In genomic region chr11:26996292-26997099, GRCm38 (mm10) we compare ENCODE assay signal across 9 mouse cellular contexts.
A peak's percentile ranks its signal among the peaks of the same experiment; 100 is the strongest.
DNase-seq lines count a peak whose midpoint lies in the region; ATAC-seq and TF ChIP-seq lines count a peak whose summit lies in the region.
"Had no signal": no experiment of that assay in that cellular context is flagged by ENCODE, and none has a peak within 500 bp of the region (broad histone marks: within the 10 kb centered on the region; RNA-seq: fewer than 3 reads in every experiment).

No protein-coding gene starts in this region.

- 16% methylated on average over 3 of the region's 3 CpGs for WGBS in liver, embryonic 14.5 days (ENCODE audit: insufficient replicate concordance)
- 34% methylated on average over 3 of the region's 3 CpGs for WGBS in forebrain, embryonic 10.5 days
- WGBS in midbrain, embryonic 15.5 days: 22% methylated on average over 3 of the region's 3 CpGs
- WGBS in heart, embryonic 11.5 days (ENCODE audit: insufficient replicate concordance): 23% methylated on average over 3 of the region's 3 CpGs

- no peaks in the 10 kb centered on the region for H3K27me3 ChIP-seq in liver, embryonic 14.5 days (ENCODE audit: control insufficient read depth, insufficient read depth, low read length)
- no peaks in the 10 kb centered on the region for H3K27me3 ChIP-seq in forebrain, embryonic 10.5 days (ENCODE audit: poor library complexity, severe bottlenecking)
- H3K27me3 ChIP-seq in midbrain, embryonic 15.5 days (replicated peaks): no peaks in the 10 kb centered on the region
- H3K27me3 ChIP-seq in heart, embryonic 11.5 days (ENCODE audit: control insufficient read depth, insufficient read depth, low read length): no peaks in the 10 kb centered on the region
- H3K27me3 ChIP-seq: stomach, embryonic 15.5 days had no signal

- H3K9me3 ChIP-seq in liver, embryonic 14.5 days (ENCODE audit: control insufficient read depth, low read length): no peaks in the 10 kb centered on the region
- H3K9me3 ChIP-seq in forebrain, embryonic 10.5 days: no peaks in the 10 kb centered on the region
- H3K9me3 ChIP-seq in midbrain, embryonic 15.5 days: no peaks in the 10 kb centered on the region
- H3K9me3 ChIP-seq in heart, embryonic 11.5 days (replicated peaks; ENCODE audit: control insufficient read depth, low read length): no peaks in the 10 kb centered on the region
- H3K9me3 ChIP-seq: stomach, embryonic 15.5 days had no signal

- H3K4me1 ChIP-seq in liver, embryonic 14.5 days (replicated peaks; ENCODE audit: control insufficient read depth in 2 of 2, insufficient read depth in 2 of 2, low read length in 1 of 2): no peaks in the 10 kb centered on the region
- H3K4me1 ChIP-seq in forebrain, embryonic 10.5 days: no peaks in the 10 kb centered on the region
- H3K4me1 ChIP-seq in midbrain, embryonic 15.5 days: no peaks in the 10 kb centered on the region
- no peaks in the 10 kb centered on the region for H3K4me1 ChIP-seq in heart, embryonic 11.5 days (ENCODE audit: control insufficient read depth, insufficient read depth, low read length)
- H3K4me1 ChIP-seq: stomach, embryonic 15.5 days had no signal

- H3K36me3 ChIP-seq in liver, embryonic 14.5 days (replicated peaks; ENCODE audit: control insufficient read depth, insufficient read depth, low read depth): no peaks in the 10 kb centered on the region
- no peaks in the 10 kb centered on the region for H3K36me3 ChIP-seq in forebrain, embryonic 10.5 days (replicated peaks)
- H3K36me3 ChIP-seq in midbrain, embryonic 15.5 days (replicated peaks): no peaks in the 10 kb centered on the region
- H3K36me3 ChIP-seq in heart, embryonic 11.5 days (ENCODE audit: control insufficient read depth, insufficient read depth, low read length): no peaks in the 10 kb centered on the region
- H3K36me3 ChIP-seq: stomach, embryonic 15.5 days had no signal

- no peak overlapping the region for H3K9ac ChIP-seq in liver, embryonic 14.5 days (replicated peaks)
- no peak overlapping the region for H3K9ac ChIP-seq in midbrain, embryonic 15.5 days
- no peak overlapping the region for H3K9ac ChIP-seq in heart, embryonic 11.5 days (ENCODE audit: low read depth, low read length)
- H3K9ac ChIP-seq: stomach, embryonic 15.5 days had no signal

- no peak for TF ChIP-seq EP300 in liver, embryonic 14.5 days (IDR thresholded peaks at IDR 0.05; ENCODE audit: low read depth)

- no peak for DNase-seq in liver, embryonic 14.5 days (ENCODE audit: low read depth in 3 of 3, low spot score in 3 of 3)
- no peak for DNase-seq in liver
- peak; percentile 16 for DNase-seq in forebrain, embryonic 10.5 days (ENCODE audit: extremely low spot score, low spot score)
- peak; percentile 33 for DNase-seq in layer of hippocampus, adult 9-11 months
- no peak for DNase-seq in spleen, postnatal 14 days (ENCODE audit: low spot score in 2 of 2)
- no peak for DNase-seq in gastrocnemius, adult 18-20 months (ENCODE audit: low spot score)

- H3K27ac ChIP-seq in liver, embryonic 14.5 days: no peak overlapping the region
- H3K27ac ChIP-seq in forebrain, embryonic 10.5 days: no peak overlapping the region
- H3K27ac ChIP-seq in midbrain, embryonic 15.5 days: no peak overlapping the region
- no peak overlapping the region for H3K27ac ChIP-seq in heart, embryonic 11.5 days (ENCODE audit: low read depth, low read length)
- H3K27ac ChIP-seq: stomach, embryonic 15.5 days had no signal

- peak; percentile 21; the same call in 1 of the 2 replicates for TF ChIP-seq CTCF in liver, embryonic 14.5 days (IDR thresholded peaks at IDR 0.05; ENCODE audit: low read depth)

- no peak overlapping the region for H3K4me3 ChIP-seq in liver, embryonic 14.5 days (ENCODE audit: insufficient read depth in 1 of 2, low read depth in 2 of 2, low read length in 2 of 2)
- no peak overlapping the region for H3K4me3 ChIP-seq in forebrain, embryonic 10.5 days
- H3K4me3 ChIP-seq in midbrain, embryonic 15.5 days: no peak overlapping the region
- no peak overlapping the region for H3K4me3 ChIP-seq in heart, embryonic 11.5 days (ENCODE audit: low read depth, low read length)
- H3K4me3 ChIP-seq: stomach, embryonic 15.5 days had no signal

- no peak for ATAC-seq in liver, embryonic 14.5 days (ENCODE audit: insufficient read depth)
- ATAC-seq in midbrain, embryonic 15.5 days (replicated peaks): peak; percentile 72
- ATAC-seq in heart, embryonic 11.5 days (replicated peaks; ENCODE audit: insufficient number of reproducible peaks, low FRiP score, low TSS enrichment): no peak; the same call in 1 of the 2 replicates

- no peak overlapping the region for H3K4me2 ChIP-seq in liver, embryonic 14.5 days (ENCODE audit: low read depth)
- no peak overlapping the region for H3K4me2 ChIP-seq in midbrain, embryonic 15.5 days
- H3K4me2 ChIP-seq in heart, embryonic 11.5 days: no peak overlapping the region
- H3K4me2 ChIP-seq: stomach, embryonic 15.5 days had no signal

Comparison
In these comparisons a context has a peak if more than half of its experiments do, and no peak if none do; other contexts are left out.
1. DNase-seq: peak in forebrain, embryonic 10.5 days (single experiment) and layer of hippocampus, adult 9-11 months (single experiment); none in liver, embryonic 14.5 days (0 of 3), liver (single experiment), spleen, postnatal 14 days (0 of 2) and gastrocnemius, adult 18-20 months (single experiment).